9 mouse cellular contexts compared by ENCODE assay signal in genomic region chr14:114567673-114568309, GRCm38 (mm10).
DNase-seq lines count a peak whose midpoint lies in the region; TF ChIP-seq lines count a peak whose summit lies in the region.
"Had no signal": no experiment of that assay in that cellular context is flagged by ENCODE, and none has a peak within 500 bp of the region (broad histone marks: within the 10 kb centered on the region; RNA-seq: fewer than 3 reads in every experiment).

No protein-coding gene starts in this region.

- no peaks in the 10 kb centered on the region for H3K36me3 ChIP-seq in MEL (ENCODE audit: control insufficient read depth in 1 of 2, insufficient read depth in 2 of 2, low read length in 2 of 2)
- no peaks in the 10 kb centered on the region for H3K36me3 ChIP-seq in embryonic facial prominence, embryonic 10.5 days (replicated peaks)

- H3K27me3 ChIP-seq in MEL (ENCODE audit: control insufficient read depth in 1 of 2, insufficient read depth in 2 of 2, low read length in 2 of 2), result no peaks in the 10 kb centered on the region
- no peaks in the 10 kb centered on the region for H3K27me3 ChIP-seq in embryonic facial prominence, embryonic 10.5 days (replicated peaks; ENCODE audit: low read depth, poor library complexity, severe bottlenecking)

- H3K4me3 ChIP-seq in MEL (ENCODE audit: control insufficient read depth in 1 of 2, insufficient read depth in 1 of 2, low read depth in 2 of 2, low read length in 2 of 2), result peak overlapping the region in 1 of 2 experiments; percentile 25; a peak in 1 of 4 replicates
- H3K4me3 ChIP-seq in embryonic facial prominence, embryonic 10.5 days, result peak overlapping the region; percentile 32; the same call in 1 of the 2 replicates
- H3K4me3 ChIP-seq: erythroblast, embryonic 14.5 days had no signal

- 25% methylated on average over 14 of the region's 14 CpGs for WGBS in embryonic facial prominence, embryonic 10.5 days

- TF ChIP-seq POLR2A in MEL (IDR thresholded peaks at IDR 0.05; ENCODE audit: control insufficient read depth in 1 of 2, insufficient read depth in 1 of 2, low read depth in 1 of 2, low read length in 2 of 2, poor library complexity in 1 of 2), result 0 out of 4 replicates have a peak, but pooled peaks of 1 of the 2 experiments have one; percentile 30

- TF ChIP-seq EP300 in MEL (IDR thresholded peaks at IDR 0.05; ENCODE audit: low read depth in 1 of 2, low read length in 2 of 2), result no peak

- H3K79me2 ChIP-seq in MEL (ENCODE audit: control insufficient read depth, insufficient read depth, low read length, poor library complexity), result no peaks in the 10 kb centered on the region

- H3K9me3 ChIP-seq in MEL (replicated peaks; ENCODE audit: insufficient read depth, low read length), result no peaks in the 10 kb centered on the region
- H3K9me3 ChIP-seq in embryonic facial prominence, embryonic 10.5 days, result no peaks in the 10 kb centered on the region

- no peak overlapping the region for H3K9ac ChIP-seq in MEL (ENCODE audit: control insufficient read depth, low read depth, low read length, poor library complexity, severe bottlenecking)

- TF ChIP-seq RAD21 in MEL (IDR thresholded peaks at IDR 0.05; ENCODE audit: low read depth, low read length), result no peak

- TF ChIP-seq CTCF in MEL (IDR thresholded peaks at IDR 0.05 in 2 of 3, conservative IDR thresholded peaks at IDR 0.05 in 1 of 3; ENCODE audit: control insufficient read depth in 1 of 3, insufficient read depth in 1 of 3, low read depth in 2 of 3, low read length in 3 of 3, poor library complexity in 1 of 3, severe bottlenecking in 1 of 3), result peak in 1 of 3 experiments; percentile 87; a peak in 2 of 6 replicates

- no peak overlapping the region for H3K27ac ChIP-seq in MEL (ENCODE audit: control insufficient read depth, low read depth, low read length)
- H3K27ac ChIP-seq in embryonic facial prominence, embryonic 10.5 days (replicated peaks), result no peak overlapping the region

- H3K4me1 ChIP-seq in MEL (ENCODE audit: control insufficient read depth in 1 of 2, insufficient read depth in 2 of 2, low read length in 2 of 2), result no peaks in the 10 kb centered on the region
- H3K4me1 ChIP-seq in embryonic facial prominence, embryonic 10.5 days, result no peaks in the 10 kb centered on the region

- DNase-seq in 3T3-L1 (ENCODE audit: low read depth, low spot score) (peak; percentile 29), MEL (ENCODE audit: low read depth, low spot score) (peak; percentile 80)
- DNase-seq in embryonic facial prominence, embryonic 10.5 days (ENCODE audit: low spot score), result peak; percentile 74
- DNase-seq in heart, postnatal 4 days, result peak; percentile 53
- DNase-seq in layer of hippocampus, adult 9-10 months (ENCODE audit: low spot score), result peak; percentile 37
- peak; percentile 33 for DNase-seq in lung, postnatal 14 days
- DNase-seq in right cerebral cortex, postnatal 4 days, result peak; percentile 96
- DNase-seq in spleen, postnatal 14 days (ENCODE audit: low spot score in 2 of 2), result no peak

TF ChIP-seq in MEL, 35 proteins besides CTCF, POLR2A, EP300 and RAD21:
- TF ChIP-seq SIN3A (IDR thresholded peaks at IDR 0.05; ENCODE audit: low read length) (no peak), MAFK (IDR thresholded peaks at IDR 0.05; ENCODE audit: borderline replicate concordance, low read depth, low read length) (no peak), CHD1 (IDR thresholded peaks at IDR 0.05; ENCODE audit: low read depth, low read length) (no peak), MYB (IDR thresholded peaks at IDR 0.05; ENCODE audit: low read depth, low read length) (no peak), POLR2AphosphoS2 (IDR thresholded peaks at IDR 0.05; ENCODE audit: low read length) (no peak), ZC3H11A (IDR thresholded peaks at IDR 0.05; ENCODE audit: low read depth, low read length) (no peak), RCOR1 (IDR thresholded peaks at IDR 0.05; ENCODE audit: low read depth, low read length) (no peak), ZNF384 (IDR thresholded peaks at IDR 0.05; ENCODE audit: low read depth, low read length) (no peak), E2F4 (IDR thresholded peaks at IDR 0.05; ENCODE audit: borderline replicate concordance, low read depth, low read length) (no peak), BHLHE40 (IDR thresholded peaks at IDR 0.05; ENCODE audit: borderline replicate concordance, low read depth, low read length) (no peak), ZMIZ1 (IDR thresholded peaks at IDR 0.05; ENCODE audit: low read depth, low read length) (no peak), POLR2AphosphoS5 (IDR thresholded peaks at IDR 0.05; ENCODE audit: borderline replicate concordance, low read depth, low read length) (no peak), ELF1 (IDR thresholded peaks at IDR 0.05; ENCODE audit: low read depth, low read length) (no peak), TAL1 (IDR thresholded peaks at IDR 0.05; ENCODE audit: low read length) (no peak), MAX (IDR thresholded peaks at IDR 0.05; ENCODE audit: low read length) (no peak), UBTF (IDR thresholded peaks at IDR 0.05; ENCODE audit: borderline replicate concordance, insufficient read depth, low read depth, low read length) (no peak), JUND (IDR thresholded peaks at IDR 0.05; ENCODE audit: low read depth, low read length) (no peak)

Comparison
In these comparisons a context has a peak if more than half of its experiments do, and no peak if none do; other contexts are left out.
1. DNase-seq: peak in 3T3-L1 (single experiment), MEL (single experiment), embryonic facial prominence, embryonic 10.5 days (single experiment), heart, postnatal 4 days (single experiment), layer of hippocampus, adult 9-10 months (single experiment), lung, postnatal 14 days (single experiment) and right cerebral cortex, postnatal 4 days (single experiment); none in spleen, postnatal 14 days (0 of 2).